Mouse (Mus musculus) Patski (cell line): Measurements from ENCODE around the gene Gm5286. TPM values are rescaled to one million over a fixed set of nuclear protein-coding genes. Genes with fewer than 3 reads are reported as not detected.
"Not testable (repeated sequence)": the region's sequence is repeated elsewhere in the genome, so short reads cannot be mapped to it uniquely, and the experiment has no call there.

Experiments
- ATAC-seq: fragments of 100-300 bp; one replicate; pipeline ENCODE4 v1.8.0; 2021
- CTCF ChIA-PET: fragments of 350-600 bp; sonication (Branson Sonifier 250); formaldehyde crosslinking; loops from one replicate; lab custom pipeline; 2022; ENCODE audit warnings: inconsistent platforms; lab: Charles Lee
- POLR2A ChIA-PET: fragments of 350-600 bp; sonication (Branson Sonifier 250); formaldehyde crosslinking; loops from one replicate; lab custom pipeline; 2022; ENCODE audit warnings: antibody characterized with exemption, inconsistent platforms; lab: Charles Lee
- DNase-seq: peaks from one replicate; pipeline ENCODE4 v3.0.0-alpha.2; 2011; ENCODE audit warnings: low read depth, low spot score
- H3K27me3 ChIP-seq: fragments of 371-371 bp; one replicate; pipeline ENCODE4 v1.5.1; 2021
- in situ Hi-C: fragments of 300-500 bp; cut with MboI; formaldehyde crosslinking; loops from 3 replicates; pipeline ENCODE4 v1.11.1; 2018; ENCODE audit warnings: low pct_unique_long_range_greater_than_20kb, mixed read lengths
- polyA plus RNA-seq: library from polyadenylated mRNA; unstranded; gene quantifications from one replicate; pipeline ENCODE4 v1.2.3, GENCODE M21; 2021

Gene Gm5286
- not detected for polyA plus RNA-seq

DNA sequence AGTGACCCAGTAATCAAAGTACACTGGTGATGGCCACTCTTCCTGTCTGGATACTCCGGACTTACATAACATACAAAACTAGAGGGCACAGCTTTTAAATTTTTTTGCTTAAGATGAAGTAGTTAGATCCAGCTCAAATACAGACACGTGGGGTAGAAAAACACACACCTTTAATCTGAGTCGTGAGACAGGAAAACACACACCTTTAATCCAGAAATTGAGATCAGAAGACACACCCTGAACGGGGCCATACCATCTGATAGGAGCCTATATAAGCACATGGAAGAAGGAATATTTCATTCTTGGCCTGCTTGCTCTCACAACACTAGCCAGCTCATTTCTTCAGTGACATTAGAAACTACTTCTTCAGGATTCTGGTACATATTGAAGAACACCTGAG lies at the start of gene Gm5286:
Gene Gm5286, plus strand, starts transcription at position 301 of the 400 bp plus-strand sequence.
- in situ Hi-C loops, ATAC-seq, POLR2A ChIA-PET, CTCF ChIA-PET, DNase-seq, H3K27me3 ChIP-seq: not testable (repeated sequence)

DNA sequence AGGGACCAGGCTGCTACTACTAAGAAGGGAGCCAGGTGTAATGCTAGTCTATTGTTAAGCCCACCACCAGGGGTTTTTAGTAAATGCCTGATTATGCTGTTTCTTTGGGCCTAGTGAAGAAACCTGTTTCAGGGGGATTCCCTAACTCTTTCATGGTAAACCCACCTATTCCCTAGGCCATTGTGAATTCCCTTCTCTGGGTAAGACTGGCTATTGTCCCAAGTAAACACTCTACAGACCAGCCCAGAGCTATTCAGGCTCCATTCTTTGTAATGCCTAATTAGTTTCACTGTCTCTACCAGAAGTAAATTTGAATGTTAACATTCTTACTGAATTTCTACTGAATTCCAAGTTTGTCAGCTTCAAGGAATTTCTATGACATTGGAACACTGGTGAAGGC lies 29.2 kb upstream of the Gm5286 start:
- CTCF ChIA-PET, POLR2A ChIA-PET, in situ Hi-C loops, H3K27me3 ChIP-seq, DNase-seq, ATAC-seq: not testable (repeated sequence)

DNA sequence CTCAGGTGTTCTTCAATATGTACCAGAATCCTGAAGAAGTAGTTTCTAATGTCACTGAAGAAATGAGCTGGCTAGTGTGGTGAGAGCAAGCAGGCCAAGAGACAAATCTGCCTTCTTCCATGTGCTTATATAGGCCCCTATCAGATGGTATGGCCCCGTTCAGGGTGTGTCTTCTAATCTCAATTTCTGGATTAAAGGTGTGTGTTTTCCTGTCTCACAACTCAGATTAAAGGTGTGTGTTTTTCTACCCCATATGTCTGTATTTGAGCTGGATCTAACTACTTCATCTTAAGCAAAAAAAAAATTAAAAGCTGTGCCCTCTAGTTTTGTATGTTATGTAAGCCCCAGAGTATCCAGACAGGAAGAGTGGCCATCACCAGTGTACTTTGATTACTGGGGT lies 18.4 kb upstream of the Gm5286 start, which contains the start of gene Gm10696:
Gene Gm10696, minus strand, starts transcription at position 101 of the 400 bp plus-strand sequence.
- ATAC-seq, CTCF ChIA-PET, DNase-seq, H3K27me3 ChIP-seq, in situ Hi-C loops, POLR2A ChIA-PET: not testable (repeated sequence)

Other genes with a start within 250 kb of the Gm5286 start
- not detected for gene Tdpoz5, start 235.4 kb upstream of the Gm5286 start, polyA plus RNA-seq
- not detected for gene Gm9125, start 141.8 kb upstream of the Gm5286 start, polyA plus RNA-seq
- gene Gm10697, start 124.1 kb upstream of the Gm5286 start, polyA plus RNA-seq: not detected
- gene Gm10696, start 18.5 kb upstream of the Gm5286 start, polyA plus RNA-seq: not detected
- not detected for gene Gm4778, start 67.3 kb downstream of the Gm5286 start, polyA plus RNA-seq
- 12.2 TPM for gene Them4, start 113.4 kb downstream of the Gm5286 start, polyA plus RNA-seq
- gene Them5, start 145.4 kb downstream of the Gm5286 start, polyA plus RNA-seq: 0.06 TPM
- gene C2cd4d, start 165.7 kb downstream of the Gm5286 start, polyA plus RNA-seq: not detected
- 16.1 TPM for gene Rorc, start 176.1 kb downstream of the Gm5286 start, polyA plus RNA-seq
- 0.06 TPM for gene Lingo4, start 201.8 kb downstream of the Gm5286 start, polyA plus RNA-seq
- gene Tdrkh, start 216.6 kb downstream of the Gm5286 start, polyA plus RNA-seq: 14.3 TPM
- 101 TPM for gene Mrpl9, start 246.6 kb downstream of the Gm5286 start, polyA plus RNA-seq
- 1.1 TPM for gene Oaz3, start 247.2 kb downstream of the Gm5286 start, polyA plus RNA-seq